Mouse (Mus musculus): ENCODE data around the gene Ndufs8. TPM values are rescaled to one million over a fixed set of nuclear protein-coding genes. Genes with fewer than 3 reads are reported as not detected.

The Ndufs8 gene
- 418 and 427 TPM in 2 replicates for polyA plus RNA-seq (2015; fragmentation: Nextera tagmentation; extraction: Ambion mirVana)

GRCm38 (mm10) chr19:3912337-3913204, at the start of gene Ndufs8:
TSS of gene Ndufs8 (minus strand) at chr19:3912774.

GRCm38 (mm10) chr19:3958470-3958869, 45.9 kb upstream of the Ndufs8 start, which contains the start of gene Aldh3b3:
TSS of gene Aldh3b3 (plus strand) at chr19:3958645.

GRCm38 (mm10) chr19:3935032-3935895, 22.7 kb upstream of the Ndufs8 start, which contains the start of gene Unc93b1:
TSS of gene Unc93b1 (plus strand) at chr19:3935186.

GRCm38 (mm10) chr19:3929211-3929941, 16.8 kb upstream of the Ndufs8 start, which contains the start of gene Aldh3b1:
TSS of gene Aldh3b1 (minus strand) at chr19:3929808.

GRCm38 (mm10) chr19:3906795-3907786, 5.5 kb downstream of the Ndufs8 start, which contains the start of gene Tcirg1:
TSS of gene Tcirg1 (minus strand) at chr19:3907133.

Other genes starting within 250 kb of the Ndufs8 start
- 0.82 and 0.86 TPM in 2 replicates for gene Lrp5, start 226.2 kb downstream of the Ndufs8 start, polyA plus RNA-seq (2015; fragmentation: Nextera tagmentation; extraction: Ambion mirVana)
- gene 1810055G02Rik, start 204.5 kb downstream of the Ndufs8 start, polyA plus RNA-seq (2015; fragmentation: Nextera tagmentation; extraction: Ambion mirVana) = 35.7 and 39.3 TPM in 2 replicates
- gene Kmt5b, start 145.4 kb downstream of the Ndufs8 start, polyA plus RNA-seq (2015; fragmentation: Nextera tagmentation; extraction: Ambion mirVana) = 29.7 and 36.1 TPM in 2 replicates
- gene Chka, start 61.0 kb downstream of the Ndufs8 start, polyA plus RNA-seq (2015; fragmentation: Nextera tagmentation; extraction: Ambion mirVana) = 54.1 and 55.6 TPM in 2 replicates
- 19.2 and 21.3 TPM in 2 replicates for gene Tcirg1, start 5.6 kb downstream of the Ndufs8 start, polyA plus RNA-seq (2015; fragmentation: Nextera tagmentation; extraction: Ambion mirVana)
- 5.1 and 5.3 TPM in 2 replicates for gene Aldh3b1, start 17.0 kb upstream of the Ndufs8 start, polyA plus RNA-seq (2015; fragmentation: Nextera tagmentation; extraction: Ambion mirVana)
- gene Unc93b1, start 22.4 kb upstream of the Ndufs8 start, polyA plus RNA-seq (2015; fragmentation: Nextera tagmentation; extraction: Ambion mirVana) = 18.9 and 23.6 TPM in 2 replicates
- gene Aldh3b3, start 45.9 kb upstream of the Ndufs8 start, polyA plus RNA-seq (2015; fragmentation: Nextera tagmentation; extraction: Ambion mirVana) = not detected in 2 replicates
- 0.45 TPM in 2 replicates for gene Aldh3b2, start 59.6 kb upstream of the Ndufs8 start, polyA plus RNA-seq (2015; fragmentation: Nextera tagmentation; extraction: Ambion mirVana)
- gene Acy3, start 73.8 kb upstream of the Ndufs8 start, polyA plus RNA-seq (2015; fragmentation: Nextera tagmentation; extraction: Ambion mirVana) = 4.4 and 5.1 TPM in 2 replicates
- 0.12 TPM in 1 of 2 replicates, not detected in the other for gene Tbx10, start 80.0 kb upstream of the Ndufs8 start, polyA plus RNA-seq (2015; fragmentation: Nextera tagmentation; extraction: Ambion mirVana)
- 26.9 and 27.1 TPM in 2 replicates for gene Nudt8, start 87.8 kb upstream of the Ndufs8 start, polyA plus RNA-seq (2015; fragmentation: Nextera tagmentation; extraction: Ambion mirVana)
- 2.2 and 2.6 TPM in 2 replicates for gene Gm49405, start 87.9 kb upstream of the Ndufs8 start, polyA plus RNA-seq (2015; fragmentation: Nextera tagmentation; extraction: Ambion mirVana)
- gene Doc2g, start 90.5 kb upstream of the Ndufs8 start, polyA plus RNA-seq (2015; fragmentation: Nextera tagmentation; extraction: Ambion mirVana) = 3.2 TPM in 2 replicates
- gene Ndufv1, start 100.0 kb upstream of the Ndufs8 start, polyA plus RNA-seq (2015; fragmentation: Nextera tagmentation; extraction: Ambion mirVana) = 281 and 291 TPM in 2 replicates
- 590 and 603 TPM in 2 replicates for gene Gstp1, start 125.2 kb upstream of the Ndufs8 start, polyA plus RNA-seq (2015; fragmentation: Nextera tagmentation; extraction: Ambion mirVana)
- gene Gstp2, start 133.2 kb upstream of the Ndufs8 start, polyA plus RNA-seq (2015; fragmentation: Nextera tagmentation; extraction: Ambion mirVana) = 0.48 and 2.7 TPM in 2 replicates
- gene Gstp3, start 146.8 kb upstream of the Ndufs8 start, polyA plus RNA-seq (2015; fragmentation: Nextera tagmentation; extraction: Ambion mirVana) = not detected in 2 replicates
- gene Cabp2, start 168.8 kb upstream of the Ndufs8 start, polyA plus RNA-seq (2015; fragmentation: Nextera tagmentation; extraction: Ambion mirVana) = not detected in 2 replicates
- gene Cdk2ap2, start 184.4 kb upstream of the Ndufs8 start, polyA plus RNA-seq (2015; fragmentation: Nextera tagmentation; extraction: Ambion mirVana) = 74.2 and 77.2 TPM in 2 replicates
- 90.8 and 110 TPM in 2 replicates for gene Pitpnm1, start 187.2 kb upstream of the Ndufs8 start, polyA plus RNA-seq (2015; fragmentation: Nextera tagmentation; extraction: Ambion mirVana)
- 103 and 106 TPM in 2 replicates for gene Aip, start 213.1 kb upstream of the Ndufs8 start, polyA plus RNA-seq (2015; fragmentation: Nextera tagmentation; extraction: Ambion mirVana)
- gene Gpr152, start 227.0 kb upstream of the Ndufs8 start, polyA plus RNA-seq (2015; fragmentation: Nextera tagmentation; extraction: Ambion mirVana) = not detected in 2 replicates
- 0.26 and 0.76 TPM in 2 replicates for gene Cabp4, start 231.3 kb upstream of the Ndufs8 start, polyA plus RNA-seq (2015; fragmentation: Nextera tagmentation; extraction: Ambion mirVana)
- 94.3 and 112 TPM in 2 replicates for gene Coro1b, start 235.8 kb upstream of the Ndufs8 start, polyA plus RNA-seq (2015; fragmentation: Nextera tagmentation; extraction: Ambion mirVana)
- 0.70 TPM in 1 of 2 replicates, not detected in the other for gene Ptprcap, start 240.8 kb upstream of the Ndufs8 start, polyA plus RNA-seq (2015; fragmentation: Nextera tagmentation; extraction: Ambion mirVana)